Mouse (Mus musculus) olfactory bulb, adult 2 months (tissue): ENCODE measurements around the gene Palld. TPM values are rescaled to one million over a fixed set of nuclear protein-coding genes. Genes with fewer than 3 reads are reported as not detected.

ENCODE experiments used
- H3K27ac ChIP-seq: fragments of 200-500 bp; 2 replicates; pipeline ENCODE4 v1.5.1; 2012; ENCODE audit warnings: low read depth, low read length; ENCODE audit not compliant: insufficient read depth
- H3K4me1 ChIP-seq: fragments of 200-500 bp; 2 replicates; pipeline ENCODE4 v1.6.1; 2012; ENCODE audit warnings: low read length; ENCODE audit not compliant: control insufficient read depth, insufficient read depth
- H3K4me3 ChIP-seq: fragments of 200-500 bp; 2 replicates; pipeline ENCODE4 v1.5.1; 2012; ENCODE audit warnings: mild to moderate bottlenecking, low read depth, low read length, moderate library complexity; ENCODE audit not compliant: insufficient read depth
- CTCF ChIP-seq: fragments of 200-500 bp; IDR thresholded peaks from 2 replicates; pipeline ENCODE4 v1.5.1; 2012; ENCODE audit warnings: low read depth, mild to moderate bottlenecking, low read length, moderate library complexity; ENCODE audit not compliant: insufficient read depth
- POLR2A ChIP-seq: fragments of 200-500 bp; IDR thresholded peaks from 2 replicates; pipeline ENCODE4 v1.6.1; 2012; ENCODE audit warnings: mild to moderate bottlenecking, low read depth, low read length, moderate library complexity; ENCODE audit not compliant: insufficient read depth
- WGBS: fragments of 180-500 bp; shearing (Covaris S2); methylation state at CpG from one replicate; pipeline ENCODE4 v1.1.7; 2018; 5-methylcytosine and 5-hydroxymethylcytosine counted together
- polyA plus RNA-seq: library from polyadenylated mRNA; stranded (reverse); fragments of >200 nt; gene quantifications from 2 replicates; pipeline ENCODE4 v1.2.4, GENCODE M21; 2012; ENCODE audit warnings: low replicate concordance; ENCODE audit not compliant: missing spikeins, insufficient read depth, insufficient read length

Gene Palld
- polyA plus RNA-seq, 1 experiment = not detected

GRCm38 (mm10) chr8:61722226-61722625 lies 180.3 kb downstream of the Palld start:
- TF ChIP-seq POLR2A (no peak), CTCF (no peak)
- no peak overlapping the region for H3K27ac ChIP-seq
- 85% methylated on average over 9 of the region's 9 CpGs for WGBS

GRCm38 (mm10) chr8:61715351-61716125 lies 187.0 kb downstream of the Palld start:
- TF ChIP-seq CTCF (no peak), POLR2A (no peak)
- Histone ChIP-seq H3K27ac (no peak overlapping the region), H3K4me1 (no peaks in the 10 kb centered on the region), H3K4me3 (no peak overlapping the region)
- WGBS = 75% methylated on average over 14 of the region's 14 CpGs

More at GRCm38 (mm10) chr8:61722226-61722625, 180.3 kb downstream of the Palld start:
- Histone ChIP-seq H3K4me1 (no peaks in the 10 kb centered on the region), H3K4me3 (no peak overlapping the region)

GRCm38 (mm10) chr8:61714293-61714831 lies 188.1 kb downstream of the Palld start:
- 50% methylated on average over 6 of the region's 6 CpGs for WGBS

GRCm38 (mm10) chr8:61713195-61713990 lies 189.1 kb downstream of the Palld start:
- Histone ChIP-seq H3K4me1 (no peaks in the 10 kb centered on the region), H3K27ac (no peak overlapping the region), H3K4me3 (no peak overlapping the region)
- WGBS = 96% methylated on average over 16 of the region's 16 CpGs
- TF ChIP-seq POLR2A = no peak
- no peak for TF ChIP-seq CTCF

More at GRCm38 (mm10) chr8:61714293-61714831, 188.1 kb downstream of the Palld start:
- no peak overlapping the region for H3K27ac ChIP-seq
- H3K4me3 ChIP-seq = no peak overlapping the region
- no peaks in the 10 kb centered on the region for H3K4me1 ChIP-seq
- no peak for TF ChIP-seq POLR2A
- TF ChIP-seq CTCF = no peak

GRCm38 (mm10) chr8:61712426-61712825 lies 190.1 kb downstream of the Palld start:
- H3K4me1 ChIP-seq = no peaks in the 10 kb centered on the region
- TF ChIP-seq CTCF (no peak), POLR2A (no peak)
- no peak overlapping the region for H3K4me3 ChIP-seq
- WGBS = 58% methylated on average over 2 of the region's 2 CpGs
- no peak overlapping the region for H3K27ac ChIP-seq

GRCm38 (mm10) chr8:61708586-61709305 lies 193.7 kb downstream of the Palld start:
- H3K4me1 ChIP-seq = no peaks in the 10 kb centered on the region
- TF ChIP-seq CTCF (no peak), POLR2A (no peak)
- H3K4me3 ChIP-seq = no peak overlapping the region
- no peak overlapping the region for H3K27ac ChIP-seq
- WGBS = 84% methylated on average over 8 of the region's 8 CpGs

- Histone ChIP-seq H3K27ac (no peak overlapping the region), H3K4me3 (no peak overlapping the region), H3K4me1 (no peaks in the 10 kb centered on the region)
- TF ChIP-seq POLR2A (no peak), CTCF (no peak)
- 95% methylated on average over 3 of the region's 3 CpGs for WGBS
Measured at GRCm38 (mm10) chr8:61705491-61705890, 197.0 kb downstream of the Palld start.

GRCm38 (mm10) chr8:61702122-61702521 lies 200.4 kb downstream of the Palld start:
- TF ChIP-seq POLR2A (no peak), CTCF (no peak)
- Histone ChIP-seq H3K4me3 (no peak overlapping the region), H3K4me1 (no peaks in the 10 kb centered on the region), H3K27ac (no peak overlapping the region)
- 58% methylated on average over 8 of the region's 8 CpGs for WGBS
